Mouse (Mus musculus): ENCODE measurements around the gene Tanc2.

DNA sequence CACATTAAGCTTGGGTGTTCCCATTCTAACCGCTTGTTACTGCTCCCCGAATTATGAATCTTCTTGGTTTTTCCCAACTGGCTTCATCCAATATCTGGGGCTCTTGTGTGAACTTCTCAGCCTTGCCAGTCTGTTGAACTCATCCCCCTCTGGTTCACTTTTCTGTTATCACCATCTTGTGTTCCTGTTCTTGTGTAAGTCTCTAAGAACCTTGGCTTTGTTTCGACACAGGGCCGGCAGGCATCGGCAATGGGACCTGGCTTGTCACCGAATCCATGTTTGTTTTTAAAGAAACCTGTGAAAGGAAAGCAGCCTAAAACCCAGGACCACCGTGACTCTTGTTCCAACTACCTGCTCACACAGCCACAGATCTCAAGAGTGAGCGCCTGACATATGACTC, 49.0 kb upstream of the Tanc2 start:
- TF ChIP-seq EP300 (IDR thresholded peaks at IDR 0.05) (no peak), CTCF (IDR thresholded peaks at IDR 0.05) (no peak)

Measured in lung, postnatal 0 days (tissue).